Mouse (Mus musculus): ENCODE data around the gene Fos.
"Not testable (repeated sequence)": the region's sequence is repeated elsewhere in the genome, so short reads cannot be mapped to it uniquely, and the experiment has no call there.

Fos gene

GRCm38 (mm10) chr12:85522631-85523388, 49.1 kb downstream of the Fos start:
- DNase-seq (ENCODE audit: low read depth in 1 of 2, low spot score in 2 of 2) = no peak

- DNase-seq (ENCODE audit: low read depth in 1 of 2, low spot score in 2 of 2) = no peak
Measured at GRCm38 (mm10) chr12:85523421-85524192, 49.9 kb downstream of the Fos start.

- DNase-seq (ENCODE audit: low read depth in 1 of 2, low spot score in 2 of 2) = no peak
Measured at GRCm38 (mm10) chr12:85524193-85524858, 50.6 kb downstream of the Fos start.

GRCm38 (mm10) chr12:85524859-85525495, 51.3 kb downstream of the Fos start:
- not testable (repeated sequence) for DNase-seq (ENCODE audit: low read depth in 1 of 2, low spot score in 2 of 2)

All from monocyte, adult 2 months (primary cell).